Mouse (Mus musculus) hematopoietic stem cell, adult 5-6 weeks (primary cell): Measurements from ENCODE around the gene Rxfp2. TPM values are rescaled to one million over a fixed set of nuclear protein-coding genes. Genes with fewer than 3 reads are reported as not detected.

Source experiments
- ATAC-seq, 2 experiments: fragments of 125-278 bp in 1 of 2; replicated peaks in 1 of 2; 2 replicates each; pipeline ENCODE4 v1.8.0; 2016 to 2017; ENCODE audit warnings: inconsistent platforms in 2 of 2, mild to moderate bottlenecking in 2 of 2, moderate number of reproducible peaks in 2 of 2, low read depth in 1 of 2, moderate TSS enrichment in 1 of 2; ENCODE audit not compliant: low FRiP score in 2 of 2, poor library complexity in 2 of 2, severe bottlenecking in 2 of 2, insufficient read depth in 1 of 2, low TSS enrichment in 1 of 2
- total RNA-seq: library from RNA; stranded (forward); fragments of 172-1452, 232-1000 nt; gene quantifications from 2 replicates; pipeline ENCODE4 v1.2.3, GENCODE M21; 2017

Gene Rxfp2
- total RNA-seq, 1 experiment from 2014 or later, result not detected

DNA sequence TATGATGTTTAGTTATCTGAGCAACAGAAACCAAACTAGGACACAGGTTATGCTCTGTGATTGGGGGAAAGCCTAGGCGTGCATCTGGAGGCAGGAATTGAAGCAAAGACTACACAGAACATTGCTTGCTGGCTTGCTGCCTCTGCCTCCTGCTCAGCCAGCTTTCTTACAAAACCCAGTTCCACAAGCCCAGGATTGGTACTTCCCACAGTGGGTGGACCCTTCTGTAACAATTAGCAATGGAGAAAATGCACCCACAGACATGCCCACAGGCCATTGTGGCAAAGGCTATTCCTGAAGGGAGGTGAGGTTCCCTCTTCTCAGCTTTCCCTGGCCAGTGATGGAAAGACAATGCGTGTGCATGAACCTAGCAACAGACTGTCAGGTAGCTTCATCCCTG, 104.1 kb downstream of the Rxfp2 start:
- ATAC-seq, result no peak

DNA sequence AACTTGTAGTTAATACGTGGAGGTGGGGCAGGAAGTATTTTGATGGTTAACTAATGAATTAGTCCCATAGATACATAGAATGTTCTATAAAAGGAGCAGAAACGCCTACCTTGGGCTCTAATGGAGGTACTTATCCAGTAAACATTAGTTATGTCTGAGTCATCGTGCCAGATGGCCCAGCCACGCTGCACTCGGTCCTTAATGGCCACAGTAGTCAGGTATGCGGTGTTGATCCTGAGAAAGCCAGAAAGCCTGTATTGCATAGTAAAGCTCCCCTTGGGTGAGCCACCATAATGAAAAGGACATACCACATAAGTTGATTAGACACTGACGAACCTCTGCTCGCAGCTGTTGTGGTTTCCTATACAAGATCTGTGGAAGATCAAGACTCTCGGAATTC, 107.4 kb downstream of the Rxfp2 start:
- no peak for ATAC-seq

GRCm38 (mm10) chr5:150128432-150128831, 110.0 kb downstream of the Rxfp2 start:
- ATAC-seq, result no peak

DNA sequence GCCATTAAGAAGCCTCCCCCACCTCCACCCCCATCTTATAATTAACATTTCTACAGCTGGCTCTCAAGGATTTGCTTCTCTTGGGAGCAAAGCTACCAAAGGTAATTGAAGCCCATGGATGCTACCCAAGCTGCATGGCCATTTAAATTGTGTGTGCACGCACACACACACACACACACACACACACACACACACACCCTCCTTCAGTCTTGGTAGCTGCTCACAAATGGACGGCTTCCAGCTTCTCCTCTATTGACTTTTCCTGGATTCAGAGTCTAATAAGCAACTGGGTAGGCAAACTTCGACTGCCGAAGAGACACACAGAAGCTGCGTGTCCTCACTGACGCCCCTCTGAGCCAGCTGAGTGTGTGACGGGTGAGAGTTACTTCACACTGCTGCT, 111.7 kb downstream of the Rxfp2 start:
- no peak for ATAC-seq

DNA sequence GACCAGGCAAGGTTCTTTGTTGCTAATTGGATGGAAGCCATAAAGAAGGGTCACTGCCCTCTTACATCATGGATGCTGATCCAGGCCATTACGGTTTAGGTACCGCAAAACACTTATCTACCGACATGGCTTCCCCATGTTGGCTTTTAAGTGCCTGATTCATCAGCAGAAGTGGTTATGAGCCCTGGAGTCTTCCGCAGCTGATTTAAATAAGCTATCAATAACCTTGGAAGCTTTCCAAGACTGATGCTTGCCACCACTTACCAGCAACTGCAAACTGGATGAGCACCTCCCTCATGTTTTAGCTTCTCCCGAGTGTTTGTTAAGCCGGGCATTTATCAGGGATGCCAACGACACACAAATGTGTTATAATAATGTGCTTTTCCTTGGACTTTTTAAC, 112.7 kb downstream of the Rxfp2 start:
- ATAC-seq, result no peak

Other genes with a start within 250 kb of the Rxfp2 start
- 22.6 and 28.2 TPM in 2 replicates for gene Fry, start 100.0 kb downstream of the Rxfp2 start, total RNA-seq